Mouse (Mus musculus): ENCODE measurements at regions not wholly inside any gene's neighbourhood (a gene's known extent, or its start where the extent isn't known, plus 50 kb on each side); places are given as distances from the start of the nearest gene placed in this dataset.

- TF ChIP-seq CTCF (conservative IDR thresholded peaks at IDR 0.05; ENCODE audit: low read length) (no peak), NANOG (IDR thresholded peaks at IDR 0.05; ENCODE audit: borderline replicate concordance, low read length) (no peak), POU5F1 (IDR thresholded peaks at IDR 0.05; ENCODE audit: borderline replicate concordance, low read length) (no peak)
Observed at GRCm38 (mm10) chr2:30658844-30659555, 64.2 kb downstream of the Cstad start.

All from E14TG2a.4 (cell line).